Mouse (Mus musculus) c-Kit-positive CD71-negative TER-119-negative erythroid progenitor cells, embryonic 14.5 days (primary cell): ENCODE results near the gene Islr2.

Experiments
- DNase-seq: peaks from one replicate; pipeline ENCODE4 v3.0.0-alpha.2; 2013; ENCODE audit warnings: low read depth

Gene Islr2

DNA sequence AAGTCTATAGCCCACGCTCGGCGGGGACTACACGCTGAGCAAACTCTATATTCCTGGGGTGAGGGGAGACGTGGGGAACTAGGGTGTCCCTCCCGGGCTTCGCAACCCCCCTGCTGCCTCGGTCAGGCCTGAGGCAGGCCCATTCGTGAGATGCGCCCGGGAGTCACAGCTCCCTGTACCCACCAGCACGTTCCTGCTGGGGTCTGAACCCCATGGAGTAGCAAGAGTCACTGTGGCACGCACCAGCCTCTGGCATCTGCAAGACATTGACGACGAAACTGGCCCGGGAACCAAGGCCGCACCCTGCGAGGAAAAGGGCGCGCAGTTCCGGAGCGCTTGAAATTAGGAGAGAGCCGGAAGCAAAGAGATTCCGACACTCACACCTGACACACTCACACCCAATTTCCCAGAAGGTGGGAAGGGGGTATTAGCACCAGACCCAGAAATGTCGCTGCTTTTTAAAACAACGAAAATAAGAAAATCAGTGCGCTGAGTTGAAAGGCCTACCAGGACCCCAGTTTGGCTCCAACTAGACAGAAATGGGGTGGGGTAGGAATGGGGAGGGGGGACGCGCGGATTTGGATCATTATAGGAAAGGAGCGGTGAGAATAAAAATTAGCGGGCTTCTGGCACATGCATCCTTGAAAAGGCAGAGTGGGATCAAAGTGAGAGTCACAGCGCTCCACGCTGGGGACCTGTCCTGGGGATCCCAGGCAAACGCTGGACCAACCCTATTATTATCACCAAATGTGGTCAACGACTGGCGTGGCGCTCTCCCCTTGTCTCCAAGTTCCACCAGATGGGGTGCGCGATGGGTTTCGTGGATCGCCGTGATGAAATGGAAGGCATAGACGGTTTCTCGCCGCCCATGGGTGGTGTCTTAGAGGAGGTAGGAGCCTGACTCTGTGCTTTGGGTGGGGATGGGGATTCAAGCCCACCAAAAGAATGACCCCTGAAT, 7.2 kb downstream of the Islr2 start:
- DNase-seq: no peak

DNA sequence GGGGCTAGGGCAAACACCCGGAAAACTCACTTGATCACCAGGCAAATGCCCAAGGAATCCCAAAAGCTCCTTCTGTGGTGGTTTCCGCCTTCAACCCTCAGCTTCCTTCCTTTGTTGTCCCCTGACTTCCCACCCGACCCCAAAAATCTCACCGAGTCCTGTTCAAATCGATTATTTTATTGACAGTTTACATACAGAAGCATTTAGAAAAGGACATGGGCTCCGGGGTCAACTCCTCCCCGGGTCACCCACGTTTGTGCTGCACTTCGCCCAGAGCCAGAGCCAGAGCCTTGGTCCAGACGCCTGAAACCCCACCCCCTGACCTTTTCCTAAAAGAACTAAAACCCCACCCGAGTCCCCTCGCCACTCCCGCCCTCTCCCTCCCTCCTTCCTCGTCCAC, 8.0 kb downstream of the Islr2 start:
- no peak for DNase-seq

DNA sequence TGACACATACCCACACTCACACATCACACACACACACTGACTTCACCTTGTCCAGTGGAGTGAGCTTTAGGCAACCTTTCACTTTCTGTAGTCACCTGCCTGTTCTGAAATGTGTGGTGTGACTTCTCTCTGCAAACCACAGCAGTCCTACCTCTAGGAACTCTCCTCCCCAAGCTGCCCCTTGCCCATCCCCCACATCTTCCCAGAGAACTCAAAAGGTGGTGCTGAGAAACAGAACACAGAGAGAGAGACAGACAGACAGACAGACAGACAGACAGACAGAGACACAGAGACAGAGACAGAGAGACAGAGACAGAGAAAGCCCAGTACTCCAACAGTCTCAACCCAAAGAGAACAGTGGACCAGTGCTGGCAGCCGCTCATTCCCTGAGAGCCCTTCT, 8.4 kb downstream of the Islr2 start:
- DNase-seq: no peak

DNA sequence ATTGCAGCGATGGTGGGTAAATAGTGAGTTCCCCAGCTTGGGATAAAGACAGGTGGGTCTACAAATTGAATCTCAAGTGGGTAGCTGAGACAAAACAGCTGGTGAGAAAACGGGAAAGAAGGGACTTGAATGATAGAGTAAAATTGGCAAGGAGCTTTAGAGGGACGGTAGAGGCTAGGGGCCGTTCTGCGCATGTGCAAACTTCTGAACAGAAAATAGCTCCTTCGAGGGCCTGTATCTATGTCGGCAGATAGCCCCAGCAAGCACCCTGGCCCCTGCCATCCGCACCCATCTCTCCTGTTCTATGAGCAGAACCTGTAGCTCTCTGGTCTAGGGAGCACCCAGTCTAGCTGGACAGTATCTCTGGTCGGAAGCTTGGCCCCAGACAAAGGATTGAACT, 9.9 kb downstream of the Islr2 start:
- DNase-seq: no peak

DNA sequence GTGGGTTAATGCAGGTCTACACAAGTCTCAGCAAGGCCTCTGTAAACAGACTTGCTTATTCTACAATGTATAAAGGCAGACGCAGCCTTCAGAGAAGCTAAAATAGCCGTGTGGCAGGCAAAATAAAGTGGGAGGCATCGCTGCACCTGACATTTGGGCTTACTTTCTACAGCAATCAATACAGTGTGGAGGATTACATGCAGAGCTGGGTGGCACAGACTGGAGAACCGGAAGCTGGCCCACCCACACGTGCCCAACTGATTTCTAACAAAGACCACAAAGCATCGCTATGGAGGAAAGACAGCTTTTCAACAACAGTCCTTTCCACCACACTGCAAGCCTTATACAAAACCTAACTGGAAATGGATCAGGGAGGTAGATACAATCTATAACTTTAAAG, 19.7 kb downstream of the Islr2 start:
- DNase-seq: no peak

DNA sequence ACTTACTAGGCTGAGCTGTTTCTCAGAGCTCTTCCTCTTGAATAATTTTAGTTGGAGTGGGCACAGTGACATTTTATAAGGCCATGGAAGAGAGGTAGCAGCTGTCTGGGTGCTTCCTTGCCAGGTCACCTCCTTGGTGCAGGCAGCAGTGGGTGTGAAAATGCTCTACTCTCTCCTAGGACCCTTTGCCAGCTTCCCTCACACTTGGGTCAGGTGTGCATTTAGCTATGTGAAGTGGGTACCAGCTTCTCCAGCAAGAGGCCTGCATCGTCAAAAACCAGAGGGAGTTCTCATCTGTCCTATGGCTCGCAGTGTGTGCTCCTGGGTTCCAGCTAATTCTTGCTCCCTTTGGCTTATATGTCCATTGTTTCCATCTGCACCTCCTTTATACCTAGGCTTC, 24.7 kb downstream of the Islr2 start:
- DNase-seq: no peak

DNA sequence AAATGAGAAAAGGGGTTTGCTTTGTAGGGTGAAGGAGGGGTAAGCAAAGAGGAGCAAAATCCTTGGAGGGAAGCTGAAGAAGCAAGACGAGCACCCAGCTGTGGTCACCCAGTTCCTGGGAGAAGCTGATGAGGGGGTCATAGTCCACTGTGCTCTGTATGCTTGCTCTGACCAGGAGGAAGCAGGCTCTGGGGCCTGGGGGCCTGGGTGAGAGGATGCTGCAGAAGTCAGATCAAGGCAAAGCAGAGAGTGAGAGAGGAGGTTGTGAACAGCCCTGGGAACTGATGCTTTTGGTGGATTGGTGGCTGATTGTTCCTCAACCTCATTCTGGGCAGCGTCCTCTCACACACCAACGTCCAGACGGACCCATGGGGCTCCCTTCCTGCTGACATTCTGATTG, 27.0 kb downstream of the Islr2 start:
- DNase-seq: no peak

DNA sequence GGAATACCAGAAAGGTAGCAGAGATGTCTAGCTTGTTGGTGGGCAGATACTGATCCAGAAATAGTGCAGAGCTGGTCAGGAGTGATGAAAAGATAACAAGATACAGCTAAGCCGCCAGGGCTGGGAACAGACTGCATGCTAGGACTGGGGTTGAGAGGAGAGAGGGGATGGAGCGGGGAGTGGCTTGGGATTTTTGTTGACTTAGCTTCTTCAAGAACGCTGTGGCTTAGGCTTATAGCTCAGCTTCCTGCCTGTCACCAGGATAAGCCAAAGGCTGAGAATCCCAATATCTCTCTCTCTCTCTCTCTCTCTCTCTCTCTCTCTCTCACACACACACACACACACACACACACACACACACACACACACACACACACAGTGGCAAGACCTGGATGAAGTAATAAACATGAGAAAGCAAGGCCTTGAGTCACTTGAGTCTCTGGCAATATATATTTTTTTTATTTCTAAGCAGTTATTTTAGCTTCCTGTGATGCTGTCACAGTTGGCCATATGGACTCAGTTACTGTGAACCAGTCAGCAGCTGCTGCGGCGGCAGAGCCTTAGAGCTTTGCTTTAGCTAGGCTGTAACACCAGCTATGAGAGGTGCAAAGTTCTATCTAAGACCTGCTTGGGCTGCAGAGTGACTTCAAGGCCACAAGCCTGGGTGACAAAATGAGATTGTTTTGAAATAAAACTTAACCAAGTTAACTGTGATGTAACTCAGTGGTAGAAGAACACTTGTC, 28.2 kb downstream of the Islr2 start:
- no peak for DNase-seq

DNA sequence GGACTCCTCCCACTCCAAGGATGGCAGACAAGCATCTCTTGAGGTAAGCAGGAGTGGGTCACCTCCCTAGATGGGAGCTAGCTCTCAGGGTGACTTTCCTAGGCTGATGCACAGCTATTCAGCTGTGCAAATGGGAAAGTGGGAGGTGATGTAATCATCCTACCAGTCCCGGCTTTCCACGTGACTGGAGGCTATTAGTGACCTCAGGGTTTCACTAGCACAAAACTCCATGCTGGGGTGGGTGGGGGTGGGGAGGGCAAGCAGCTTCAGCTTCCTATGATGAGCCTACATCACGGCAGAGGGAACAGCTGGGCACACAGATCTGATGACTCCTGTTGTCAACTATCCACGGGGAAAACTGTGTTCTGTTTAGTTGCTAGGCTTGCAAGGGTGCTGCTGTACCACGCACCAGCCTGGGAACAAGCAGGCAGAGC, 29.3 kb downstream of the Islr2 start:
- DNase-seq: no peak

DNA sequence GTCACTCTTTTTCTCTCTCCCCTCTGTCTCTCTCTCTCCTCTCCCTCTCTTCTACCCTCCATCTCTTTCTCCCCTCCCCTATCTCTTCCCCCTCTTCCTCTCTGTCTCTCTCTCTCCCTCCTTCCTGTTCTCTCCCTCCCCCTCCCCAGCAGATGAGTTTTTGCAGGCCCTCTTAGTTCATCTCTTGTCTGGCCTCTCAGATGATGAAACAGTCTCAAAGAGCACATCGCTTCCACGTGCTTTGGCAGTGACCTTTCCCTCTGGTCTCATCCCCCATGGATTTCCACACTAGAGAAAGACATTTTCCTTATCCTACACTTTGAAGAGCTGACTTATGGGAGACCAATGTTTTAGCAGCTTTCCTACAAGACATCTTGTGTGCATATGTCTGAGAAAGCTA, 31.3 kb downstream of the Islr2 start:
- DNase-seq: no peak

DNA sequence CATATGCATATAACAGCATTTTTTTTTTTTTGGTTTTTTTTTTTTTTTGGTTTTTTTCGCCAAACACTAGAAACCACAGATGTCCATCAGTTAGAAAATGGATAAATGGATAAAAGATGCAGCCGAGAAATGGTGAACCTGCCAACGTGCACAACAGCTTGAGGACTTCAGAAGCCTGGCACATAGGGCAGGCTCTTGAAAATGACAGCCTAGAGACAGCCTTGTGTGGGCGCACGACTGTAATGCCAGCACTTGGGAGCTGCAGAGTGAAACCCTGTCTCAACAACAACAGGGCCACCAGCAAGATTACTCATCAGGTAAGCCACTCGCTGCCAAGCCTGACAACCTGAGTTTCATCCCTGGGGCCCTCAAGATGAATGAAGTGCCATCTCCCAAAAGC, 34.7 kb downstream of the Islr2 start:
- DNase-seq: no peak

DNA sequence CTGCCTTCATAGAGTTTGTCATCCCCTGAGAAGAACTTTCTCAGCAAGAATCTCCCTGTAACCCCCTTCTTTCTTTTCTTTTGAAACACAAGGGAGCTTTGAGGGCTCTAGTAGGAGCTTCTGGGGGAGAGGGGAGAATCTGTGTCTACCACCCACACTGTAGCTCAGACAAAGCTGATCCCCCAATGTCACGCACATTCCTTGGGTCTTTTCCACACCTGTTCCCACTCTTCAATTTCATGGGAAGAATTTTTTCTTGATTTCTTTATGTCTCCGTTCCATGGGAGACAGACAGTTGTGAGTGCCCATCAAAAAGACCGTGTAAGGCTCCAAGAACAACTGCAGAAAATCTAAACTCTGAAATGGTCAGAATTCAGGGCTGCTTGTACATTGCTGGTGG, 35.2 kb downstream of the Islr2 start:
- no peak for DNase-seq

DNA sequence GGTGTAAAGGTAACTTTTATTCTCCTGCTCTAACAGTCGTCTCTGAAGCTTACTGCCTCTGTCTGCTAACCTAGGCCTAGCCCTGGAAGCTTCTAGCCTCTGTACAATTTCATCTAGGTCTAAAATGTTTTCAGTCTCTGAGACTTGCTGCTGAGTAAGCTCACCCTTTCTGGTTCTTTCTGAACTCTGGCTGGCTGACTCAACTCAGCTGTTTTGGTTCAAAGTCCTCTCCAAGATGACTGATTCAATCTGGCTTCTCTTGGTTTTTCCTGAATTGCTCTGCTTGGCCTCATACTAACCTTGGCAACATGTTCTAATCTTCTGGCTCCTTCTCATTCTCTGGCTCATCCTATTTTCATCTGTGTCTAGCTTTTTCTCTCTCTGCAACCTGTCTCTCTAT, 38.3 kb downstream of the Islr2 start:
- DNase-seq: no peak

DNA sequence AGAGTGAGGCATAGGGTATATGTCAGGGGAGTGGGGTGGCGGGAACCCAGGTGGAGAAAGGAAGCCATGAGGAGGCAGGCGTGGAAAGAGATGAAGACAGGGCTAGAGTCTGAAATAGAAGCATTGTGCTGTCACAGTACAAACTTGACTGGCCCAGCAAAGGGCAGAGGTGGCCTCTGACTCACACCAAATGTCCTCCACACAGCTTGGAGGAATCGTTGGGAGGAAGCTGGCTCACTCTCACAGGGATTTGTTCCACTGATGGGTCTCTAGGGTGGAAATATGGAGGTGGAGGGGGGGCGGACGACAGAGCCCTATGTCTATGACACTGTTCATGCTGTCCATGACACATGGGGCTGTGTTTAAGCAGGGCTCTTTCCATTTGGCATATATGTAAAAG, 41.0 kb downstream of the Islr2 start:
- DNase-seq: no peak

DNA sequence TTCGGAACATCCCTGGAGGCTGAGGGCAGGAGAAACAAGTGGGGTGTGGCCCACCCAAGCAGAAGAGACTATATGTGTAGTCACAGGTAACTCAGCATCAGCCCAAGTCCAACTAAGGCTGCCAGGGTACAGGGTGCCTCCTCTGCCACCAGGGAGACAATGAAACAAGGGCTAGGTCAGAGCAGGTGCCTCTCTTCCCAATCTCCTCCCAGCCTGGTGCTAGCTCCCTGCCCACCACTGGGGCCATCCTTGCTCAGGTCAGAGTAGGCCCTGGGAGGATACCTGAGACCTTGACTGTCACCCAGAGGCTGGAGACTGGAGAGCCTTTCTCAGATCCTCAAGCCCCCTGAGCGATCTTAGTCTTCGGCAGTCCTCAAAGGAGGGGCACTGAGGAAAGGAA, 41.9 kb downstream of the Islr2 start:
- no peak for DNase-seq

DNA sequence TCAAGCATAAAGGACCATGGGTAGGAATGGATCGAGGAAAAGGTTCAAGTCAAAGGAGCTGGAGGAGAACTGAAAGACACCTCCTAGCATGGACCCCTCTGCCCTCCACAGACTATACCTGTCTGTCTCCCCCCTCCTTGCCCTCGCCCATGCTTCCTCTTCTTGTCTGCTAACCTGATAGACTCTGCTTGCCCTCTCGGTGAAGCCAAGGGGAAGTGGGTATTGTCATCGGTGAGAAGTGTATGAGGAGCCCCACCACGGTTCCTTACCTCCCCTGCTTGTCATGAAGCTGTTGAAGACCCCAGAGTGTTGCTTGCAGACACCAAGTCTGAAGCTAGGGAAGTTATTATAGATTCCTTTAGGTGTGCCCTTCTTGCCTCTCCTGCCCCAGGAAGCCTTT, 43.8 kb downstream of the Islr2 start:
- peak; percentile 7 for DNase-seq

DNA sequence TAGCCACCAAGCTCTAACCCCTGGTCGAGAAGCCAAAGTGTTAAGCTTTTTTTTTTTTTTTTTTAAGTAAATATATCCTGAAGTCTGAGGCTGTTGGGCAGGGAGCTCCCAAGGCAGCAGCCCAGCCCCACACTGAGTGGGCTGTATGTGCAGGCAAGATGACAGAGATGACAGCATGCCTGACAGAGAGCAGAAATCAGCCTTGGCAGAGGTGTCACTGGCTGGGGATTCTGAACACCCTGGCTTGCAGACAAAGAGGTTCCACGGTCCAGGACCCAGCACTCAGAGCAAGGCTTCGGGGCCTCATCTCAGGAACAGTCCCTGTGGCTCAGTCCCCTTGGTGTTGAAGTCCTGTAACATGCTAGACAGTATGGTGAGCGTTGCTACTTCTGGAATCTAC, 44.3 kb downstream of the Islr2 start:
- no peak for DNase-seq

DNA sequence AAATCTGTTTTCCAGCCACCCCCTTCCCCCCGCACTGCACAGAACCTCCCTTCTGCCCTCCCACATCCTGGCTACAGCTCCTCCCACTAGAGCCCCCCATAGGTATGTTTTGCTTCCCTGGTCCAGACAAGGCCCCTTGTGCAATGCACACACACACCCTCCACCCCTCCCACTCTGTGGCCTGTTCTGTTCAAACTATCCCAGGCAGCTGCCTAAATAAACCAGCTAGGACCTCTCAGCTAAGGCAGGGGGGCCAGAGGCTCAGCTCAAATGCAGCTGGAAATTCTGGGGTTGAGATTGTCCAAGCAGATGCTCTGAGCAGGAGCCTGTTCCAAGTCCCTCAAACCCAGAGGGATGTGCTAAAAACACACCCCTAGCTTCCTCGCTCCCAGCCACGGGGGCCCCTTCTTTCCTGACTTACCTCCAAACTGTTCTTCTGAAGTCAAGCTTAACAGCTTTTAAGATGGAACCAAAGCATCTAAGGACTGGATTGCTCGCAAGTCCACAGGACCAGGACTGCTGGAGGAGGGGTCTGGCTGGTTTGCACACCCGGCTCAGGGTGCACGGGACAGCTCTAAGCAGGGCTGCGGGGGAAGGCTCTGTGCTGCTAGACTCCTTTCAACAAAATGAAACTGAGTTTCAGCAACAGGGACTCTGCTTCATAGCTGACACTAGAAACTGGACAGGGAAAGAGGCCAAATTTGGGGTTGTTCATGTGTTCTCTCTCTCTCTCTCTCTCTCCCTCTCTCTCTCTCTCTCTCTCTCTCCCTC, 45.4 kb downstream of the Islr2 start:
- DNase-seq: no peak

DNA sequence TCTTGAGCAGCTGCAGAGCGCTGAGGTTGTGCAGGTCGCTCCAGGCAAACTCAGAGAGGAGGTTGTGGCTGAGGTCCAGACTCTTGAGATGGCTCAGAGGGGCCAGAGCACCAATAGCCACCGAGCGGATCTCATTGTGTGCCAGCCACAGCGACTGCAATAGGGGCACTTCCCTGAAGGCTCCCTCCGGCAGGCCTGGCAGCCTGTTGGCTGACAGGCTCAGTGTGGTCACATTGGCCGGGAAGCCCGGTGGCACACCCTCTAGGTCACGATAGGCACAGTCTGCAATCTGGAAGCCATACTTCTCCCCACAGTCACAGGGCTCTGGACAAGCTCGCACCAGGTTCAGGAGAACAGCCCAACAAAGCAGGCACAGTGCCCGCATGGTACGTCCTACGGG, 46.3 kb downstream of the Islr2 start:
- no peak for DNase-seq

DNA sequence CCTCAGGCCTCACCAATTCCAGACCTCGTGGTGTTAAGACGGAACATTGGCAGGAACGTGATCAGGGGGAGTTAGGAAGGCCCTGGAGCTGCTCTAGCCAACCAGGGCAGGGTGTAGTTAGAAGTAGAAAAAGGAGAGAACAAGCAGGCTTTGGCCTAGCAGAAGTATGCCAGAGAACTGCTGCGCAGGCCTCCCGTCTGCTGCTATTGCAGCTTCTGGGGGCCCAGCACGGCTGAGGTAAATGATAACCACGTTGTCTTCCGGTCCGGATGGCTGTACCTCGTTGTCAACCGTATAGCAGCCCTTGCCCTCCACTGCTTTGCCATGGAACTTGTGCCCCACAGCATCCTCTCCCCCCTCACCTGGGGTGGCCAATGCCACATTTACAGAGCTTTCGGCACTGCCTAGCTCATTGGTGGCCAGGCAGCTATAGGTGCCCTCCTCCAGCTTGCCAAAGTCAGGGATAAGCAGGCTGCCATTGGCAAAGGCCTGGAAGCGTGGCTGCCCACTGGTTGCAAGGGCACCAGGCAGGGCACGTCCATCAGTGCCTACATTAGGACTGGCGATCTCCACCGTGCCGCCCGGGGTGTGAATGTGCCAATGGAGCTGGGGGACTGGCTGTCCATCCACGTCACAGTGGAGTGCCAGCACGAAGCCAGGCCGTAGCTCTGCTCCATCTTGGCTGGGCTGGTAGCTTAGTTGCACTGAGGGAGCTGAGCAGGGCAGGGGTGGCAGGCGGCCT, 47.1 kb downstream of the Islr2 start:
- no peak for DNase-seq

DNA sequence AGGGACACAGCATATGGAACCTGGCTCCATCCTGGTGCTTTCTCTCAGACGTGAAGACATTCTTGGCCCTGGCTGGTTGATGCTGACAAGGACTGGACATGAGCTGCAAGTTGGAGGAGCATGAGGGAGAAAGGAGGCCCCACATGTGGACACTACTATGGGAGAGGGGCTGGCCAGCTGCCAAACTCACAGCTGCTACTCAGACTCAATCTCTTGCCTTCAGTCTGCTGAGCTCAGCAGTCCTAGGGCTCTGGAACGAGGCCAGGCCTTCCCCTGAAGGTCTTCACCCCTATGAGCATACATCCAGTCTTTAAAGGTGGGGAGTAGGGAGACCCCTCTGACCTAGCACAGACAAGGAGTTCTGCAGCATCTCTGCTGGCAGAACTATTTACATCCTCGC, 48.8 kb downstream of the Islr2 start:
- no peak for DNase-seq

DNA sequence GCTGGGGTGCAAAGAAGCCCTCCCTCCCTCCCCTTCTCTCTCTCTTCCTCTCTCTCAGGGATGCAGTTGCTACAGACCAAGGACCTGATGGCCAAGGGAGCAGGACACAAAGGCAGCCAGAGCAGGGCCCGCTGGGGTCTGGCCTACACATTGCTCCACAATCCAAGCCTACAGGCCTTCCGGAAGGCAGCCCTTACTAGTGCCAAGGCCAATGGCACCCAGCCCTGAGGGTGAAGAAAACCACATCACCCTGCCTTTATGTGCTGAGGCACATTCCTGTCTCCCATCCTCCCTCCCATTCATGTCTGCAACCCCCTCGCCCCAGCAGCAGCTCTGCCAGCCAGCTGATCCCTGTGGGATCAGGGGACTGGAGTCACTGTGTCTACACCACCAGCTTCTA, 51.0 kb downstream of the Islr2 start:
- DNase-seq: no peak
